Mouse (Mus musculus) kidney, adult 2 months (tissue): ENCODE measurements at regions not wholly inside any gene's neighbourhood (a gene's known extent, or its start where the extent isn't known, plus 50 kb on each side); places are given as distances from the start of the nearest gene placed in this dataset.

Experiments used
- CTCF ChIP-seq: fragments of 200-500 bp; conservative IDR thresholded peaks from 2 replicates; pipeline ENCODE4 v1.5.1; 2011; ENCODE audit warnings: low read depth, mild to moderate bottlenecking, control low read depth, low read length, moderate library complexity, mixed read lengths; ENCODE audit not compliant: insufficient read depth, insufficient read length
- POLR2A ChIP-seq: fragments of 200-500 bp; IDR thresholded peaks from one replicate; pipeline ENCODE4 v1.6.1; 2011; ENCODE audit warnings: low read depth, low read length, control low read depth

- peak; percentile 58 for TF ChIP-seq CTCF
- TF ChIP-seq POLR2A = no peak
Measured at GRCm38 (mm10) chr1:155025862-155026478, 73.5 kb downstream of the Ier5 start.
